Mouse (Mus musculus): ENCODE data around the gene Il16. TPM values are rescaled to one million over a fixed set of nuclear protein-coding genes. Genes with fewer than 3 reads are reported as not detected.

The Il16 gene
- polyA plus RNA-seq, 1 experiment: 15.7 TPM

GRCm38 (mm10) chr7:83703046-83703775 is 42.3 kb downstream of the Il16 start:
- 82% methylated on average over 9 of the region's 9 CpGs for WGBS
- Histone ChIP-seq H3K4me1 (ENCODE audit: control insufficient read depth, insufficient read depth, low read length) (no peaks in the 10 kb centered on the region), H3K4me3 (replicated peaks; ENCODE audit: extremely low read depth, low read depth, low read length) (no peak overlapping the region)
- TF ChIP-seq POLR2A (IDR thresholded peaks at IDR 0.05; ENCODE audit: borderline replicate concordance, extremely low read depth, low read depth, low read length) (no peak), CTCF (IDR thresholded peaks at IDR 0.05; ENCODE audit: insufficient read depth, low read length) (no peak)
- no peak for DNase-seq

GRCm38 (mm10) chr7:83699066-83699745 is 46.3 kb downstream of the Il16 start:
- Histone ChIP-seq H3K4me1 (ENCODE audit: control insufficient read depth, insufficient read depth, low read length) (no peaks in the 10 kb centered on the region), H3K4me3 (replicated peaks; ENCODE audit: extremely low read depth, low read depth, low read length) (no peak overlapping the region)
- DNase-seq: no peak
- WGBS: 49% methylated on average over 6 of the region's 6 CpGs
- TF ChIP-seq POLR2A (IDR thresholded peaks at IDR 0.05; ENCODE audit: borderline replicate concordance, extremely low read depth, low read depth, low read length) (no peak), CTCF (IDR thresholded peaks at IDR 0.05; ENCODE audit: insufficient read depth, low read length) (no peak)

GRCm38 (mm10) chr7:83695449-83696212 is 49.9 kb downstream of the Il16 start:
- TF ChIP-seq POLR2A (IDR thresholded peaks at IDR 0.05; ENCODE audit: borderline replicate concordance, extremely low read depth, low read depth, low read length) (no peak), CTCF (IDR thresholded peaks at IDR 0.05; ENCODE audit: insufficient read depth, low read length) (peak; percentile 50)
- Histone ChIP-seq H3K4me1 (ENCODE audit: control insufficient read depth, insufficient read depth, low read length) (no peaks in the 10 kb centered on the region), H3K4me3 (replicated peaks; ENCODE audit: extremely low read depth, low read depth, low read length) (no peak overlapping the region)
- DNase-seq: no peak
- WGBS: 30% methylated on average over 6 of the region's 6 CpGs

- 29% methylated on average over 6 of the region's 6 CpGs for WGBS
- TF ChIP-seq CTCF (IDR thresholded peaks at IDR 0.05; ENCODE audit: insufficient read depth, low read length) (no peak), POLR2A (IDR thresholded peaks at IDR 0.05; ENCODE audit: borderline replicate concordance, extremely low read depth, low read depth, low read length) (no peak)
- DNase-seq: no peak
- H3K4me3 ChIP-seq (replicated peaks; ENCODE audit: extremely low read depth, low read depth, low read length): no peak overlapping the region
- H3K4me1 ChIP-seq (ENCODE audit: control insufficient read depth, insufficient read depth, low read length): no peaks in the 10 kb centered on the region
Measured at GRCm38 (mm10) chr7:83682640-83683274, 62.8 kb downstream of the Il16 start.

- no peak overlapping the region for H3K4me3 ChIP-seq (replicated peaks; ENCODE audit: extremely low read depth, low read depth, low read length)
- TF ChIP-seq CTCF (IDR thresholded peaks at IDR 0.05; ENCODE audit: insufficient read depth, low read length): no peak
- WGBS: 93% methylated on average over 4 of the region's 4 CpGs
- no peaks in the 10 kb centered on the region for H3K4me1 ChIP-seq (ENCODE audit: control insufficient read depth, insufficient read depth, low read length)
- no peak for DNase-seq
Measured at GRCm38 (mm10) chr7:83678506-83678905, 67.0 kb downstream of the Il16 start.

- H3K4me1 ChIP-seq (ENCODE audit: control insufficient read depth, insufficient read depth, low read length): no peaks in the 10 kb centered on the region
- TF ChIP-seq POLR2A (IDR thresholded peaks at IDR 0.05; ENCODE audit: borderline replicate concordance, extremely low read depth, low read depth, low read length): no peak
- TF ChIP-seq CTCF (IDR thresholded peaks at IDR 0.05; ENCODE audit: insufficient read depth, low read length): no peak
- WGBS: 56% methylated on average over 3 of the region's 3 CpGs
- DNase-seq: no peak
- H3K4me3 ChIP-seq (replicated peaks; ENCODE audit: extremely low read depth, low read depth, low read length): no peak overlapping the region
Measured at GRCm38 (mm10) chr7:83677296-83677695, 68.2 kb downstream of the Il16 start.

GRCm38 (mm10) chr7:83675545-83676254 is 69.8 kb downstream of the Il16 start:
- Histone ChIP-seq H3K4me3 (replicated peaks; ENCODE audit: extremely low read depth, low read depth, low read length) (no peak overlapping the region), H3K4me1 (ENCODE audit: control insufficient read depth, insufficient read depth, low read length) (no peaks in the 10 kb centered on the region)
- no peak for DNase-seq
- TF ChIP-seq POLR2A (IDR thresholded peaks at IDR 0.05; ENCODE audit: borderline replicate concordance, extremely low read depth, low read depth, low read length): no peak
- TF ChIP-seq CTCF (IDR thresholded peaks at IDR 0.05; ENCODE audit: insufficient read depth, low read length): peak; percentile 81
- 34% methylated on average over 5 of the region's 5 CpGs for WGBS

GRCm38 (mm10) chr7:83671573-83671972 is 74.0 kb downstream of the Il16 start:
- no peak for DNase-seq
- Histone ChIP-seq H3K4me3 (replicated peaks; ENCODE audit: extremely low read depth, low read depth, low read length) (no peak overlapping the region), H3K4me1 (ENCODE audit: control insufficient read depth, insufficient read depth, low read length) (no peaks in the 10 kb centered on the region)
- 90% methylated on average over 6 of the region's 6 CpGs for WGBS
- TF ChIP-seq CTCF (IDR thresholded peaks at IDR 0.05; ENCODE audit: insufficient read depth, low read length) (no peak), POLR2A (IDR thresholded peaks at IDR 0.05; ENCODE audit: borderline replicate concordance, extremely low read depth, low read depth, low read length) (no peak)

- WGBS: 18% methylated on average over 1 of the region's 1 CpGs
- Histone ChIP-seq H3K4me3 (replicated peaks; ENCODE audit: extremely low read depth, low read depth, low read length) (no peak overlapping the region), H3K4me1 (ENCODE audit: control insufficient read depth, insufficient read depth, low read length) (no peaks in the 10 kb centered on the region)
- DNase-seq: no peak
- TF ChIP-seq CTCF (IDR thresholded peaks at IDR 0.05; ENCODE audit: insufficient read depth, low read length): peak; percentile 69
- TF ChIP-seq POLR2A (IDR thresholded peaks at IDR 0.05; ENCODE audit: borderline replicate concordance, extremely low read depth, low read depth, low read length): no peak
Measured at GRCm38 (mm10) chr7:83668724-83669123, 76.8 kb downstream of the Il16 start.

All from lung, adult 2 months (tissue).